ENCODE assay signal across 9 mouse cellular contexts in genomic region chr16:31352996-31353395, GRCm38 (mm10). TPM values are rescaled to one million over a fixed set of nuclear protein-coding genes. Genes with fewer than 3 reads are reported as not detected.
DNase-seq lines count a peak whose midpoint lies in the region; TF ChIP-seq lines count a peak whose summit lies in the region.
"Had no signal": no experiment of that assay in that cellular context is flagged by ENCODE, and none has a peak within 500 bp of the region (broad histone marks: within the 10 kb centered on the region; RNA-seq: fewer than 3 reads in every experiment).

No protein-coding gene starts in this region.

- DNase-seq in adrenal gland, adult 2 months, result peak; percentile 42
- DNase-seq in adrenal gland, adult 8-10 months, result no peak
- no peak for DNase-seq in left cerebral cortex, adult 2 months (ENCODE audit: extremely low spot score in 1 of 2, low spot score in 2 of 2)
- DNase-seq in left cerebral cortex, postnatal 36 days (ENCODE audit: low spot score in 2 of 2), result no peak
- DNase-seq in lung, postnatal 25 days (ENCODE audit: low spot score), result peak; percentile 48
- DNase-seq in urinary bladder, adult 2 months (ENCODE audit: low spot score), result no peak
- no peak for DNase-seq in thymus, adult 18-20 months

- no peak overlapping the region for H3K27ac ChIP-seq in left cerebral cortex, adult 2 months
- no peak overlapping the region for H3K27ac ChIP-seq in cortical plate, adult 2 months (ENCODE audit: insufficient read depth, low read length)
- H3K27ac ChIP-seq: heart, embryonic 13.5 days had no signal

- TF ChIP-seq POLR2A in cortical plate, adult 2 months (IDR thresholded peaks at IDR 0.05; ENCODE audit: extremely low read depth, insufficient read depth, low read length), result no peak

- intact Hi-C loops in left cerebral cortex, adult 2 months (cut with DNase I), result loop anchor here (10.0 kb wide), 2 partner anchors 228 to 758 kb away; partner anchors contain the start of gene Fam43a
- intact Hi-C loops in left cerebral cortex, postnatal 36 days (cut with DNase I), result loop anchor here (5.0 to 10.0 kb wide), 2 partner anchors 271 to 758 kb away; partner anchors contain the start of genes Fam43a and Xxylt1

- no peaks in the 10 kb centered on the region for H3K4me1 ChIP-seq in cortical plate, adult 2 months (ENCODE audit: control insufficient read depth, insufficient read depth, low read length)

- TF ChIP-seq CTCF in left cerebral cortex, adult 2 months (IDR thresholded peaks at IDR 0.05), result peak; percentile 65
- peak; percentile 42 for TF ChIP-seq CTCF in cortical plate, adult 2 months (IDR thresholded peaks at IDR 0.05; ENCODE audit: extremely low read depth, insufficient read depth, low read length)

- no peak overlapping the region for H3K4me3 ChIP-seq in left cerebral cortex, adult 2 months
- no peak overlapping the region for H3K4me3 ChIP-seq in cortical plate, adult 2 months (ENCODE audit: insufficient read depth, low read length)
- H3K4me3 ChIP-seq: heart, embryonic 13.5 days had no signal

RNA-seq across cellular contexts. Expression of gene Apod, which starts 38.4 kb away (rescaled TPM):
- 10 to 100 TPM in 1 of 2 experiments, 1 to 10 TPM in 1; 8.0 to 12.3 TPM for total RNA-seq in adrenal gland, adult 2 months (2021)
- polyA plus RNA-seq in adrenal gland, adult 2 months (2012; rRNA removed), result 0.64 and 0.99 TPM in 2 replicates
- 10 to 100 TPM in 1 of 4 experiments, 1 to 10 TPM in 3; 9.1 to 11.2 (median 9.5) TPM for total RNA-seq in adrenal gland, adult 8-10 months (2022)
- total RNA-seq in left cerebral cortex, adult 2 months (2021), result 100 to 1,000 TPM; 125 to 160 TPM
- 100 to 1,000 TPM; 143 to 155 TPM for total RNA-seq in left cerebral cortex, postnatal 36 days (2021)
- 224 and 296 TPM in 2 replicates for polyA plus RNA-seq in cortical plate, adult 2 months (2012; rRNA removed)
- 38.4 and 57.2 TPM in 2 replicates for polyA plus RNA-seq in urinary bladder, adult 2 months (2012; rRNA removed)

Comparison
In these comparisons a context has a peak if more than half of its experiments do, and no peak if none do; other contexts are left out.
1. DNase-seq: peak in adrenal gland, adult 2 months (single experiment) and lung, postnatal 25 days (single experiment); none in adrenal gland, adult 8-10 months (single experiment), left cerebral cortex, adult 2 months (0 of 2), left cerebral cortex, postnatal 36 days (0 of 2), urinary bladder, adult 2 months (single experiment) and thymus, adult 18-20 months (0 of 2).
2. RNA of gene Apod, which starts 38.4 kb away (total RNA-seq): 125 to 160 TPM in left cerebral cortex, adult 2 months and 143 to 155 TPM in left cerebral cortex, postnatal 36 days; 8.0 to 12.3 TPM in adrenal gland, adult 2 months and 9.1 to 11.2 TPM in adrenal gland, adult 8-10 months; every median in the first group is over 4 times any median in the second.